Mouse (Mus musculus): ENCODE measurements around the gene Golga2. TPM values are rescaled to one million over a fixed set of nuclear protein-coding genes. Genes with fewer than 3 reads are reported as not detected.
A peak's percentile ranks its signal among the peaks of the same experiment; 100 is the strongest.
"Not testable (repeated sequence)": the region's sequence is repeated elsewhere in the genome, so short reads cannot be mapped to it uniquely, and the experiment has no call there.

The Golga2 gene
- polyA plus RNA-seq, 1 experiment, result 36.0 TPM

- peak overlapping the region; percentile 100 for H3K4me3 ChIP-seq (ENCODE audit: control insufficient read depth, low read depth, low read length)
- H3K4me1 ChIP-seq (ENCODE audit: control insufficient read depth, insufficient read depth, low read length), result peaks cover 6% of the 10 kb centered on the region
- peak overlapping the region; percentile 100 for H3K27ac ChIP-seq (ENCODE audit: control insufficient read depth, insufficient read depth, low read depth, low read length)
- TF ChIP-seq POLR2A (IDR thresholded peaks at IDR 0.05; ENCODE audit: control insufficient read depth, low read depth, low read length) (no peak), CTCF (IDR thresholded peaks at IDR 0.05; ENCODE audit: control insufficient read depth, insufficient read depth, insufficient replicate concordance, low read depth, low read length) (no peak)
- H3K27me3 ChIP-seq (ENCODE audit: control insufficient read depth, insufficient read depth, low read length), result no peaks in the 10 kb centered on the region
- H3K36me3 ChIP-seq (ENCODE audit: control insufficient read depth, insufficient read depth, low read length), result peaks cover 9% of the 10 kb centered on the region
Observed at GRCm38 (mm10) chr2:32289578-32289977, 2.4 kb downstream of the Golga2 start.

- no peak overlapping the region for H3K4me3 ChIP-seq (ENCODE audit: control insufficient read depth, low read depth, low read length)
- H3K27me3 ChIP-seq (ENCODE audit: control insufficient read depth, insufficient read depth, low read length), result no peaks in the 10 kb centered on the region
- TF ChIP-seq POLR2A (IDR thresholded peaks at IDR 0.05; ENCODE audit: control insufficient read depth, low read depth, low read length), result no peak
- TF ChIP-seq CTCF (IDR thresholded peaks at IDR 0.05; ENCODE audit: control insufficient read depth, insufficient read depth, insufficient replicate concordance, low read depth, low read length), result no peak
- no peak overlapping the region for H3K27ac ChIP-seq (ENCODE audit: control insufficient read depth, insufficient read depth, low read depth, low read length)
- H3K36me3 ChIP-seq (ENCODE audit: control insufficient read depth, insufficient read depth, low read length), result peaks cover 3% of the 10 kb centered on the region
- H3K4me1 ChIP-seq (ENCODE audit: control insufficient read depth, insufficient read depth, low read length), result peaks cover under 1% of the 10 kb centered on the region
Observed at GRCm38 (mm10) chr2:32294348-32294747, 7.2 kb downstream of the Golga2 start.

- peaks cover 4% of the 10 kb centered on the region for H3K36me3 ChIP-seq (ENCODE audit: control insufficient read depth, insufficient read depth, low read length)
Observed at GRCm38 (mm10) chr2:32295285-32295684, 8.1 kb downstream of the Golga2 start.

GRCm38 (mm10) chr2:32295842-32296241, 8.7 kb downstream of the Golga2 start:
- H3K4me1 ChIP-seq (ENCODE audit: control insufficient read depth, insufficient read depth, low read length); H3K4me3 ChIP-seq (ENCODE audit: control insufficient read depth, low read depth, low read length); H3K36me3 ChIP-seq (ENCODE audit: control insufficient read depth, insufficient read depth, low read length); H3K27me3 ChIP-seq (ENCODE audit: control insufficient read depth, insufficient read depth, low read length); H3K27ac ChIP-seq (ENCODE audit: control insufficient read depth, insufficient read depth, low read depth, low read length): not testable (repeated sequence)

More at GRCm38 (mm10) chr2:32295285-32295684, 8.1 kb downstream of the Golga2 start:
- Histone ChIP-seq H3K4me3 (ENCODE audit: control insufficient read depth, low read depth, low read length) (no peak overlapping the region), H3K4me1 (ENCODE audit: control insufficient read depth, insufficient read depth, low read length) (no peaks in the 10 kb centered on the region; the same call in 1 of the 2 replicates), H3K27me3 (ENCODE audit: control insufficient read depth, insufficient read depth, low read length) (no peaks in the 10 kb centered on the region), H3K27ac (ENCODE audit: control insufficient read depth, insufficient read depth, low read depth, low read length) (no peak overlapping the region)
- no peak for TF ChIP-seq CTCF (IDR thresholded peaks at IDR 0.05; ENCODE audit: control insufficient read depth, insufficient read depth, insufficient replicate concordance, low read depth, low read length)

GRCm38 (mm10) chr2:32299469-32299868, 12.3 kb downstream of the Golga2 start:
- no peak for TF ChIP-seq CTCF (IDR thresholded peaks at IDR 0.05; ENCODE audit: control insufficient read depth, insufficient read depth, insufficient replicate concordance, low read depth, low read length)
- TF ChIP-seq POLR2A (IDR thresholded peaks at IDR 0.05; ENCODE audit: control insufficient read depth, low read depth, low read length), result no peak
- H3K27me3 ChIP-seq (ENCODE audit: control insufficient read depth, insufficient read depth, low read length), result no peaks in the 10 kb centered on the region
- H3K27ac ChIP-seq (ENCODE audit: control insufficient read depth, insufficient read depth, low read depth, low read length), result no peak overlapping the region
- peaks cover 7% of the 10 kb centered on the region for H3K36me3 ChIP-seq (ENCODE audit: control insufficient read depth, insufficient read depth, low read length)
- H3K4me3 ChIP-seq (ENCODE audit: control insufficient read depth, low read depth, low read length), result no peak overlapping the region
- no peaks in the 10 kb centered on the region; the same call in 1 of the 2 replicates for H3K4me1 ChIP-seq (ENCODE audit: control insufficient read depth, insufficient read depth, low read length)

- TF ChIP-seq POLR2A (IDR thresholded peaks at IDR 0.05; ENCODE audit: control insufficient read depth, low read depth, low read length), result no peak
- peak; percentile 14; the same call in 1 of the 2 replicates for TF ChIP-seq CTCF (IDR thresholded peaks at IDR 0.05; ENCODE audit: control insufficient read depth, insufficient read depth, insufficient replicate concordance, low read depth, low read length)
- H3K4me3 ChIP-seq (ENCODE audit: control insufficient read depth, low read depth, low read length), result no peak overlapping the region
- H3K4me1 ChIP-seq (ENCODE audit: control insufficient read depth, insufficient read depth, low read length), result no peaks in the 10 kb centered on the region
- peaks cover 17% of the 10 kb centered on the region for H3K36me3 ChIP-seq (ENCODE audit: control insufficient read depth, insufficient read depth, low read length)
- H3K27me3 ChIP-seq (ENCODE audit: control insufficient read depth, insufficient read depth, low read length), result no peaks in the 10 kb centered on the region
- no peak overlapping the region for H3K27ac ChIP-seq (ENCODE audit: control insufficient read depth, insufficient read depth, low read depth, low read length)
Observed at GRCm38 (mm10) chr2:32302952-32303351, 15.8 kb downstream of the Golga2 start.

GRCm38 (mm10) chr2:32304145-32304832, 17.1 kb downstream of the Golga2 start:
- Histone ChIP-seq H3K27me3 (ENCODE audit: control insufficient read depth, insufficient read depth, low read length) (no peaks in the 10 kb centered on the region), H3K27ac (ENCODE audit: control insufficient read depth, insufficient read depth, low read depth, low read length) (no peak overlapping the region), H3K4me1 (ENCODE audit: control insufficient read depth, insufficient read depth, low read length) (no peaks in the 10 kb centered on the region), H3K4me3 (ENCODE audit: control insufficient read depth, low read depth, low read length) (no peak overlapping the region), H3K36me3 (ENCODE audit: control insufficient read depth, insufficient read depth, low read length) (peaks cover 16% of the 10 kb centered on the region)
- TF ChIP-seq POLR2A (IDR thresholded peaks at IDR 0.05; ENCODE audit: control insufficient read depth, low read depth, low read length) (0 out of 2 replicates have a peak, but pooled peaks have one; percentile 15), CTCF (IDR thresholded peaks at IDR 0.05; ENCODE audit: control insufficient read depth, insufficient read depth, insufficient replicate concordance, low read depth, low read length) (peak; percentile 61; the same call in 1 of the 2 replicates)
